ENCODE assay signal across 8 mouse cellular contexts in the genomic region with DNA sequence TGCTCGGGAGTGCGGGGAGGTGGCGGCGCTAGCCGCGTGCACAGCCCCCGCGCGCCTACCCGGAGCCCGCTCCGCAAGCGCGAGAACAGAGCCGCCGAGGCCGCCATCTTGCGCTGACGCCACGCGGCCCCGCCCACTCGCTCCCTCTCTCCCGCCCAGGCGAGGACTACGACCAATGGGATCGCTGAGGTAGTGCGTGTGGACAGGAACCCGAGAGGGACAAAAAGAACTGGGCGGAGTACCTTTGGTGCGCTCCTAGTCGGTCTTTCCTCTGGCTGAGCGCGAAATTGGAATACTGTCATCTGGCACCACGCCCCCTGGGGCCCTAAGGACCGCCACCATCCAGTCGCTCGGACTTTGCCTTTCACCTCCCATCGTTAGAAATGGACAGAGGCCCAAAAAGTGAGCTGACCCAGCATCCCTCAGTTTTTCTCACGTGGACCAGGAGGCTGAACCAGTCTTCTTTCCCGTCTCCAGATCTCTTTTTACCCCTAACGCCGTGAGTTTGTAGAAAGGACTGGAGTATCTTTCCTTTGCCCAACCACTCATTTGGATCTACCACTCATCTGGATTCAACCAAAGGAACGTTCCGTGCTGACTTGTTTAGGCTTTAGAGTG. TPM values are rescaled to one million over a fixed set of nuclear protein-coding genes. Genes with fewer than 3 reads are reported as not detected.
DNase-seq lines count a peak whose midpoint lies in the region; ATAC-seq and TF ChIP-seq lines count a peak whose summit lies in the region.

Gene Timm50, minus strand, starts transcription at position 147 of the 618 bp plus-strand sequence.

- H3K9me3 ChIP-seq in hindbrain, embryonic 10.5 days = no peaks in the 10 kb centered on the region
- H3K9me3 ChIP-seq in lung, postnatal 0 days (ENCODE audit: low read length) = no peaks in the 10 kb centered on the region

- TF ChIP-seq CTCF in lung, postnatal 0 days (IDR thresholded peaks at IDR 0.05) = peak; percentile 31

- H3K9ac ChIP-seq in lung, postnatal 0 days (replicated peaks; ENCODE audit: low read depth) = peak within 1 kb of the TSS; percentile 66

- under 1% methylated on average over 45 of the region's 45 CpGs for WGBS in hindbrain, embryonic 10.5 days
- under 1% methylated on average over 33 of the region's 45 CpGs for WGBS in lung, postnatal 0 days

- peak within 1 kb of the TSS; percentile 95 for H3K27ac ChIP-seq in hindbrain, embryonic 10.5 days
- H3K27ac ChIP-seq in lung, postnatal 0 days (ENCODE audit: low read length) = peak within 1 kb of the TSS; percentile 48; the same call in 1 of the 2 replicates

- peak within 1 kb of the TSS; percentile 93 for H3K4me2 ChIP-seq in lung, postnatal 0 days (replicated peaks; ENCODE audit: low read depth, low read length)

- H3K27me3 ChIP-seq in hindbrain, embryonic 10.5 days (ENCODE audit: insufficient read depth, poor library complexity, severe bottlenecking) = no peaks in the 10 kb centered on the region
- H3K27me3 ChIP-seq in lung, postnatal 0 days (replicated peaks; ENCODE audit: insufficient read depth, low read length) = no peaks in the 10 kb centered on the region

- peak; percentile 95 for ATAC-seq in frontal cortex, adult (ENCODE audit: low TSS enrichment)
- ATAC-seq in lung, postnatal 0 days = peak; percentile 99

- TF ChIP-seq EP300 in lung, postnatal 0 days (IDR thresholded peaks at IDR 0.05) = peak; percentile 17; the same call in 1 of the 2 replicates

- H3K36me3 ChIP-seq in hindbrain, embryonic 10.5 days = peaks cover 67% of the 10 kb centered on the region
- H3K36me3 ChIP-seq in lung, postnatal 0 days (ENCODE audit: insufficient read depth, low read length) = peaks cover 27% of the 10 kb centered on the region; the same call in 1 of the 2 replicates

- peaks cover 49% of the 10 kb centered on the region for H3K4me1 ChIP-seq in hindbrain, embryonic 10.5 days (replicated peaks)
- H3K4me1 ChIP-seq in lung, postnatal 0 days (ENCODE audit: insufficient read depth, low read depth, low read length) = no peaks in the 10 kb centered on the region; the same call in 1 of the 2 replicates

- H3K4me3 ChIP-seq in hindbrain, embryonic 10.5 days = peak within 1 kb of the TSS; percentile 80
- H3K4me3 ChIP-seq in lung, postnatal 0 days (ENCODE audit: low read depth, low read length) = peak within 1 kb of the TSS; percentile 84

- DNase-seq in MN1 (ENCODE audit: low spot score) = peak; percentile 96
- peak; percentile 97 for DNase-seq in cerebellum, adult 9-10 months
- DNase-seq in hindbrain, embryonic 10.5 days (ENCODE audit: low spot score) = peak; percentile 96
- peak; percentile 97 for DNase-seq in layer of hippocampus, adult 9-11 months
- DNase-seq in lung, postnatal 0 days (ENCODE audit: low spot score) = peak; percentile 99
- peak; percentile 98 for DNase-seq in ovary, postnatal 14 days (ENCODE audit: low spot score)
- DNase-seq in thymus, postnatal 14 days = peak; percentile 98

RNA-seq across cellular contexts. Expression of gene Timm50, which starts in this region (rescaled TPM):
- polyA plus RNA-seq in hindbrain, embryonic 10.5 days (2016; fragmentation: Nextera tagmentation; extraction: Ambion mirVana) = 252 and 255 TPM in 2 replicates
- polyA plus RNA-seq in lung, postnatal 0 days (2015; fragmentation: Nextera tagmentation; extraction: Ambion mirVana) = 51.8 and 54.8 TPM in 2 replicates

Comparison
In these comparisons a context has a peak if more than half of its experiments do, and no peak if none do; other contexts are left out.
1. Peak in every context shown above with its lines: DNase-seq, ATAC-seq, H3K4me3 ChIP-seq and H3K27ac ChIP-seq.